7 mouse cellular contexts compared by ENCODE assay signal in genomic region chr1:119642367-119642766, GRCm38 (mm10). TPM values are rescaled to one million over a fixed set of nuclear protein-coding genes. Genes with fewer than 3 reads are reported as not detected.
DNase-seq lines count a peak whose midpoint lies in the region; ATAC-seq and TF ChIP-seq lines count a peak whose summit lies in the region.

No protein-coding gene starts in this region.

- H3K36me3 ChIP-seq in ES-E14 (ENCODE audit: control insufficient read depth, insufficient read depth, low read length, poor library complexity, severe bottlenecking) = peaks cover 5% of the 10 kb centered on the region; the same call in 1 of the 2 replicates
- no peaks in the 10 kb centered on the region for H3K36me3 ChIP-seq in heart, adult 2 months (ENCODE audit: control insufficient read depth, insufficient read depth, low read length)
- H3K36me3 ChIP-seq in kidney, embryonic 16.5 days (ENCODE audit: insufficient read depth, low read length) = 0 out of 2 replicates have a peak, but pooled peaks cover 7% of the 10 kb centered on the region

- whole genome bisulfite sequencing in heart, adult 2 months = 43% methylated on average over 12 of the region's 12 CpGs
- WGBS in kidney, embryonic 16.5 days = 78% methylated on average over 12 of the region's 12 CpGs

- peaks cover 2% of the 10 kb centered on the region in 2 experiments; a peak in 2 of 4 replicates for H3K4me1 ChIP-seq in ES-E14 (ENCODE audit: control insufficient read depth in 2 of 2, insufficient read depth in 2 of 2, low read length in 2 of 2, poor library complexity in 1 of 2)
- H3K4me1 ChIP-seq in heart, adult 2 months (ENCODE audit: control insufficient read depth, insufficient read depth, low read length) = no peaks in the 10 kb centered on the region
- H3K4me1 ChIP-seq in kidney, embryonic 16.5 days (ENCODE audit: insufficient read depth, low read length) = peaks cover 47% of the 10 kb centered on the region

- 0 out of 2 replicates have a peak, but pooled peaks have one; percentile 26 for TF ChIP-seq EP300 in heart, adult 2 months (IDR thresholded peaks at IDR 0.05; ENCODE audit: insufficient read depth, low read depth, low read length)

- H3K9me3 ChIP-seq in ES-E14 (ENCODE audit: control insufficient read depth, insufficient read depth, low read depth, low read length) = no peaks in the 10 kb centered on the region
- H3K9me3 ChIP-seq in kidney, embryonic 16.5 days (ENCODE audit: low read length) = no peaks in the 10 kb centered on the region

- no peak overlapping the region for H3K4me3 ChIP-seq in ES-E14 (ENCODE audit: insufficient read depth in 1 of 2, low read depth in 1 of 2, low read length in 2 of 2, poor library complexity in 1 of 2, severe bottlenecking in 1 of 2)
- no peak overlapping the region for H3K4me3 ChIP-seq in heart, adult 2 months
- no peak overlapping the region for H3K4me3 ChIP-seq in kidney, embryonic 16.5 days (ENCODE audit: low read length)

- peak; percentile 36; the same call in 1 of the 2 replicates for ATAC-seq in kidney, embryonic 16.5 days (ENCODE audit: low FRiP score, low TSS enrichment)

- no peaks in the 10 kb centered on the region for H3K27me3 ChIP-seq in heart, adult 2 months (ENCODE audit: control insufficient read depth, insufficient read depth, low read length)
- no peaks in the 10 kb centered on the region for H3K27me3 ChIP-seq in kidney, embryonic 16.5 days (ENCODE audit: insufficient read depth, low read length)

- peak; percentile 33 for DNase-seq in ES-E14 (ENCODE audit: low read depth, low spot score)
- DNase-seq in brain, adult 2 months (ENCODE audit: low read depth, low spot score) = peak; percentile 16
- DNase-seq in heart, adult 2 months = peak; percentile 37 to 41
- peak; percentile 70 for DNase-seq in retina, postnatal 1 day
- DNase-seq in ovary, adult 18-20 months (ENCODE audit: low spot score) = no peak
- no peak for DNase-seq in T-cell, adult 2 months (ENCODE audit: low spot score)

- no peak overlapping the region for H3K4me2 ChIP-seq in kidney, embryonic 16.5 days (replicated peaks; ENCODE audit: low read depth, low read length)

- no peak for TF ChIP-seq POLR2A in heart, adult 2 months (IDR thresholded peaks at IDR 0.05; ENCODE audit: insufficient read depth, low read depth, low read length)

- in situ Hi-C loops in ES-E14 (cut with MboI; ENCODE audit: low sequenced_read_pairs in 2 of 2, unreplicated experiment in 2 of 2) = no loop called here

- H3K9ac ChIP-seq in ES-E14 (ENCODE audit: insufficient read depth, low read depth, low read length, poor library complexity, severe bottlenecking) = no peak overlapping the region
- no peak overlapping the region for H3K9ac ChIP-seq in heart, adult 2 months (ENCODE audit: low read depth, low read length)
- H3K9ac ChIP-seq in kidney, embryonic 16.5 days (replicated peaks; ENCODE audit: low read length) = no peak overlapping the region

- peak; percentile 70 for TF ChIP-seq CTCF in heart, adult 2 months (IDR thresholded peaks at IDR 0.05)

- H3K27ac ChIP-seq in ES-E14 (ENCODE audit: insufficient read depth, low read depth, low read length, poor library complexity, severe bottlenecking) = no peak overlapping the region
- no peak overlapping the region for H3K27ac ChIP-seq in heart, adult 2 months
- H3K27ac ChIP-seq in kidney, embryonic 16.5 days (ENCODE audit: low read length) = no peak overlapping the region

- H3K79me2 ChIP-seq in heart, adult 2 months (replicated peaks; ENCODE audit: control insufficient read depth, insufficient read depth, low read length) = no peaks in the 10 kb centered on the region

- intact Hi-C loops in heart, adult 2 months (cut with DNase I) = no loop called here

TF ChIP-seq in ES-E14, 5 proteins besides CTCF, POLR2A, EP300 and RAD21:
- TF ChIP-seq MAFK (IDR thresholded peaks at IDR 0.05; ENCODE audit: insufficient read depth, low read depth, low read length) = no peak
- no peak for TF ChIP-seq ZNF384 (IDR thresholded peaks at IDR 0.05; ENCODE audit: low read depth, low read length)
- no peak for TF ChIP-seq HCFC1 (IDR thresholded peaks at IDR 0.05; ENCODE audit: borderline replicate concordance, insufficient read depth, low read length)
TF ChIP-seq in ES-E14: peak in this region for 0.

RNA-seq across cellular contexts. Expression of gene Epb41l5, which starts 6.4 kb away (rescaled TPM):
- 13.4 and 17.3 TPM in 2 replicates for total RNA-seq in ES-E14 (2012; rRNA removed)
- total RNA-seq in heart, adult 2 months (2021) = 1 to 10 TPM; 3.8 to 5.8 TPM
- polyA plus RNA-seq in heart, adult 2 months (2012; rRNA removed) = 2.1 and 4.0 TPM in 2 replicates
- 77.3 and 77.8 TPM in 2 replicates for polyA plus RNA-seq in kidney, embryonic 16.5 days (2015; fragmentation: Nextera tagmentation; extraction: Ambion mirVana)

Comparison
In these comparisons a context has a peak if more than half of its experiments do, and no peak if none do; other contexts are left out.
1. DNase-seq: peak in ES-E14 (single experiment), brain, adult 2 months (single experiment), heart, adult 2 months (2 of 2) and retina, postnatal 1 day (single experiment); none in ovary, adult 18-20 months (single experiment) and T-cell, adult 2 months (single experiment).